Mouse (Mus musculus) brain, embryonic 18.5 days (tissue): ENCODE measurements around the gene Gpt2.

Experiments
- DNase-seq: peaks from one replicate; pipeline ENCODE4 v3.0.0-alpha.2; 2012; ENCODE audit warnings: low read depth, low spot score

Gpt2 gene

DNA sequence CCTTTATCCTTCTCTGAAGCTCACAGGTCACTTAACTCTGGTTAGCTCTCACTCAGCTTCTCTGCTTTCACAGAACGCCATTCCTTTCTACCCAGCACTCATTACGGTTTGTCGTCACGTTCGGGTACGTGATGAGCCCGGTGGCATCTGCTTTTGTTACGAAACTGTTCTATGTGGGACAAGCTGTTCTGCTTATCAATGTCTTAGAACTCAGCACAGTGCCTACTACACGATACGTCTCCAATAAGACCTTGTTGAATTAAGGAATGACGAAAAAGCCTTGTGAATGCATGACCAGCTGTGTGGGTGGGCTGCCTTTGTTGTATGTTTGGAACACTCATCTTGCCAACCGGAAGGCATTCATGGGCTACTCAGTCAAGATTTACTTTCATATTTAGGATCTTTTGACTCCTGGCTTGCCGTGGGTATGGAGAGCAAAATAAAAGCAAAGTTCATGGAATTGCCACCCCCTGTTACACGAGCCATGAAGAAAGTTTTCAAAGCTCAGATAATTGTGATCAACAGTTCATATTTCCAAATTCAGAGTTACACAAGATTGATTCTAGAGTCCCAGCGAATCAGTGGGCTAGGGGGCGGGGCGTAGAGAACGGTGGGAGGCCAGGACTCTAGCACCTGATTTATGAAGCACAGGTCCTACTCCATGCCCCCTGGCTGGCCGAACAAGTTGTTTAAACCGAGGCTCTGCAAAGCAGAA is 4.3 kb upstream of the Gpt2 start:
- no peak for DNase-seq

DNA sequence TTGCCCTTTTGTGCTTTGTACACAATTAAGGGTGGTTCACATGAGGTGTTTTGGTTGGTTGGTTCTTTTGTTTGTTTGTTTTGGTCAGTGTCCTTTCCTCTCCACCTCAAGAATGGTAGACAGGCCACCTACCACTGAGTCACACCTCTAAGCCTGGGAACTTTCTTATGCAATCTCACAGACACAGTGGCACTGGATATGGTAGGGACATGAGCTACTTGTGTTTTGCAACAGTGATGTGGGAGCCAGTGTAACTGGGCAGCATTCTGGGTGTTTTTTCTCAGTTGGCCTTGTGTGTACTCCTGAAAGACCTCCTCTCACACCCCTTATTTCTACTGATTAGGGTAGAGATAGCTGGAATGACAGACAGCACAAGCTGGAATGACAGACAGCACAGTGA is 3.7 kb upstream of the Gpt2 start:
- DNase-seq: no peak

DNA sequence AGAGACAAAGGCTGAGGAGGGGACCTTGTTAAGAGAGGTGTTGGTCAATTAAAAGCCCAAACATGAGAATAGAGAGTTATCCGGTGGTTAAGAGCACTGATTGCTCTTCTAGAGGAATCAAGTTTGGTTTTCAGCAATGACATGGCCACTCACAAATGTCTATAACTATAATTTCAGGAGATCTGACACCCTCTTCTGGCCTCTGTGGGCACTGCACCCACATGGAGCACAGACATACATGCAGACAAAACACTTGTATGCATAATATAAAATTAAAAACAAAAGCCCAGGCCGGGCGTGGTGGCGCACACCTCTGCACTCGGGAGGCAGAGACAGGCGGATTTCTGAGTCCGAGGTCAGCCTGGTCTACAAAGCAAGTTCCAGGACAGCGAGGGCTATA is 2.8 kb upstream of the Gpt2 start:
- no peak for DNase-seq

DNA sequence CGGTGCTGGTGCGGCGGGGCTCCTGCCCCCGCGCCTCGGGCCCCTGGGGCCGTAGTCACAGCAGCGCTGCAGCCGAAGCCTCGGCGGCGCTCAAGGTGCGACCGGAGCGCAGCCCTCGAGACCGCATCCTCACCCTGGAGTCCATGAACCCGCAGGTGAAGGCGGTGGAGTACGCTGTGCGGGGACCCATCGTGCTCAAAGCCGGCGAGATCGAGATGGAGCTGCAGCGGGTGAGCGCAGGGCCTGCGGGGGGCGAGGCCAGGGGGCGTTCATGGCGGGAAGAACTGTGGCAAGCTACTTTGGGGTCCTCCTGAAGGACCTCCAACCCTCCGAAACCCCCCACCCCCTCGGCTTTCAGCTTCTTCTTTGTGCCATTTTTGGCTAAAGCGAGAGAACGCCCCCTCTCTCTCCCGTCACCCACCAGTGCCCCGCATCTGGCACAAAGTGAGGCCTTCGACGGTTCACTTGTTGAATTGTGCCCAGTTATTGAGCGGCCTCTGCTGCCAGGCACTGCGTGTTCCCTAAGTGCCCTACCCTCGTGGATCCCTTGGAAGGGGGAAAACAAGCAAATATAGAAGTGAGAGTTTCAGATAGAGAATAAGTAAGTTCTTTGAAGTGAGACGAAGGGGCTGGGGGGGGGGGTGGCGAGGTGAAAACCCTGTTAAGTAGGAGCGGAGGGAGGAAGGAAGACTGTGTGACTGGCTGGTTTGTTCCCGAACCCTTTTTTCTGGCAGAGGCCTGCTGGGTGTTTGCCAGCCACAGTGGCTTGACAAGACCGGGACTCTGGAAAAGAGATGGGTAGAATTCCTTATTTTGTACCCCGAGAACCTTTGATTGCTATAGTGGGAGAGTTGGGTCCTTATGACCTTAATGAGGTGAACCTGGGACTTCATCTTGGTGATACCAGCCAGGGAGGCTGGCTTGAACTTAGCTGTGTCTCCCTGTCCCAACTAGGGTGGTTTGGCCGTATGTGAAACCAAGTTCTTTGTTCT is 860 bp downstream of the Gpt2 start:
- DNase-seq: no peak

DNA sequence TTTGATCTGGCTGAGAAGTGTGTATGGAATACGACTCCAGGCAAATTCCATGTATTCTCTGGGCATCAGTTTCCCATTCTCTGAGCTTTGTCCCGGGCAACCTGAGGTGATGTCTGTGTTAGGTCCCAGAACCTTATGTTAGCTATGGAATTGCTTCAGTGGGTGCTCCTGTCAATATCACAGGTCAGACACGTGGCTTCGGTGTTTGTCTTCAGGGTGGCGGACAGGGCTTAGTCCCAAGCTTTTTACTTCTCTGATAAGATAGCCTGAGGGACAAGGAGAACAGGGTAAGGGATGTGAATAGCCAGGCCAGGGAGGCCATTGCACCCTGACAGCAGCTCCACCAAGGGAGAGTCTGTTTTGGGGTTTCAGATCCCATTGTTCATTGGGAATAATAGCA is 3.7 kb downstream of the Gpt2 start:
- DNase-seq: no peak

DNA sequence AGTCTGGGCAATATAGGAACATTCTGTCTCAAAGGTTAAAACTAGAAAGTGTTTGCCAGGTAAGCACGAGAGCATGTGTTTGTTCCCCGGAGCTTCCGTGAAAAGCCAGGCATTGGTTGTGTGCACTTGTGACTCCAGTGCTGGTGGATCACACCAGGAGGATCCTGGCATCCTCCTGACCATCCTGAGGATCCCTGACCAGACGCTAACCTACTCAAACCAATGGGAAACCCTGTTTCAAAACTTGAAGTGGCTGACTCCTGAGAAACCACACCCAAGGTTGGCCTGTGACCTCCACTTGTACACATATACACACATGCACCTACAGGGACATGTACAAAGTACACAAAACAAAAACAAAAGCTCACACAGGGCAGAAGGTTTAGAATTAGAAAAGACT is 4.4 kb downstream of the Gpt2 start:
- no peak for DNase-seq

DNA sequence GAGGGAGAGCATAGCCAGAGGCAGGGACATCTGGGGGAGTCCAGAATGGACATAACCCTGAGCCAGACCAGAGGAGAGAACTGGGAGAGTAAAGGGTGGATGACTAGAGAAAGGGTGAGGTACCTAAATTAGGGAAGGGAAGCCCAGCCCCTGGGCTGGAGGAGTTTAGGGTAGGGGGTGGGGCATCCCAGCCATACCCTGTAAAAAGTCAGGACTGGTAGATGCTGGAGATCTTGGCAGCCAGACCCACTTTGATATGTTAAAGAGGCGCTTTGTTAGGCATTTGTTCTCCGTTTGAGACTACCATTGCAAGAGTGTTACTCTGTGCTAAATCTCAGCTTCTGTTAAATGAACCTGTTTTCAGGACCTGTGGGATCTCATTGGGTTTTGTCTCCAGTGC is 6.2 kb downstream of the Gpt2 start:
- DNase-seq: no peak

DNA sequence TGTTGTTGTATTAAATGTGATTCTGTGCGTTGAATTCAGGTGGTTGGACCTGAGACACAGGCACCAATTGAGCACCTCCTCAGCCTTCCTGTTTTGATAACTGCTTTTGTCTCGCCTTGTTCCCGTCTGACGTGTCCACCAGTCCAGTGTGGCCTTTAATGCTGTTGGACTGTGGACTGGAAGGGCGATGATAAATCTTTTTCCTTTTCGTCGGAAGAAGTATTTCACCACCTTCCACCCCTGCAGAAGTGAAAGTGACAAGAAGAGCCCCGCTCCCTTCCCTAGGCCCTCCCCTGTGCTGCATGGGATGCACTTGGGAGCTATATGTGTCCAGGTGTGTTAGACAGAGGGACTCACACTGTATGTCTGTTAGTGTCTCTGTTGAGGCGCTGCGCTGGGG is 8.1 kb downstream of the Gpt2 start:
- DNase-seq: no peak

DNA sequence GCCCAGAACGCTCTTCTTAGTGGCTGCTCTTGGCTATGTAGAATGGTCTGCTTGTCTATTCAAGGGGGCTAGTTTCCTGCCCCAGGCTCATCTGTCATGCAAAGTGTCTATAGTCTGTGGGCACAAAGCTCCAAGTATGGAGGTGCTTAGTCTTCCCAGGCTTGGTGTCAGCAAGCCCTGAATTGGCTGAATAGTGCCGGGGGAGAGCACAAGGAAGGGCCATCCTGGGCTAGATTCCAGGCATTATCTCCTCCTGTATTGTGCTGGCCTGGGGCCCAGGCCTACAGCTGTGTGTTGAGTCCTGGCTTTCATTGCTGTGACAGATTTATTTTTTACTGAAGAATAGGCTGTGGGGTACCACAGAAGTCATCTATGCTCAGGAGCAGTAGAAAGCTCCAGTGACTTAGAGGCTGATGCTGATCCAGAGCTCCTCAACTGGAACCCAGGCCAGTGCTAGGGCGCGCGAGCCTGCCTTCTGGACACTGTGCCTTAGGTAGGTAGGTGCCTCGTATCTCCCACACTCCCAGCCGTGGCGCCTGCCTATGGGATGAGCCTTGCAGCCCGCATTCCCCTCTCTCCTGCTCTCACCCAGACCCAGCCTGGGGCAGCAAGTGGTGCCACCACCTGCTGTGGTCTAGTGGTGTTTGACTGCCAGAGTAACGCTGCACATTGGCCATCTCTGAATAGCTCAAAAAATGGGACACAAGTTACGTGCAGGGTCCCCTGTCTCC is 8.7 kb downstream of the Gpt2 start:
- peak; percentile 45 for DNase-seq

DNA sequence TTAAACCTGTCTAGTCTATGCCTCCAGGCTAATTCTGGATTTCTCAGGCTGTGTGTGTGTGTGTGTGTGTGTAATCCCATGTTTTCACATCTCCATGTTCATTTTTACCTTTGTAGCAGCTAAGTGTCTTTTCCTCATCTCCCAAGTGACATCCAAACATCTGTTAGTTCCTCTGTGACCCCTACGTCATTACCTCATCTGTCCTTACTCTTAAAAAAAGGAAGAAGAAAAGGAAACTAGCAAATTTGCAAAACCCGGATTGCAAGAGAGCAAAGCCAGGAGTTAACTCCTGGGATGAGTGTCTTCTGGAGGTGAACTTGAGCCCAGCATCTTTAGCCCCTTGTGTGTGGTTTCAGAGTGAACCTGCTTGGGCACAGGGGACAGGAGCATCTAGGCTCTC is 10.0 kb downstream of the Gpt2 start:
- no peak for DNase-seq

DNA sequence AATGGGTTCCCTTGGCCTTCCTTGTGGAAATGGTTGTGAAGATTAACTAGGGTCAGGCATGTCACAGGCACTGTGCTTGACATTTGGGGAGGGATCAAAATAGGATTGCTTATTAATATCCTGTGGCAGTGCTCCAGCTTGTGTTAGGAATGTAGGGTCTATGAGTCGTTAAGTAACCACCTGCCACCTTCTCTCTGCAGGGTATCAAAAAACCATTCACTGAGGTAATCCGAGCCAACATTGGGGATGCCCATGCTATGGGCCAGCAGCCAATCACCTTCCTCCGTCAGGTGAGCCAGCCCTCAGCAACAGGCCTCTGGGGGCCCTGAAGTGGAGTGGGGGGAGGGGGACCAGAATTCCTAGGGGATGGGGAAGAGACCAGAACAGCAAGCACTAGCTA is 10.7 kb downstream of the Gpt2 start:
- DNase-seq: no peak

DNA sequence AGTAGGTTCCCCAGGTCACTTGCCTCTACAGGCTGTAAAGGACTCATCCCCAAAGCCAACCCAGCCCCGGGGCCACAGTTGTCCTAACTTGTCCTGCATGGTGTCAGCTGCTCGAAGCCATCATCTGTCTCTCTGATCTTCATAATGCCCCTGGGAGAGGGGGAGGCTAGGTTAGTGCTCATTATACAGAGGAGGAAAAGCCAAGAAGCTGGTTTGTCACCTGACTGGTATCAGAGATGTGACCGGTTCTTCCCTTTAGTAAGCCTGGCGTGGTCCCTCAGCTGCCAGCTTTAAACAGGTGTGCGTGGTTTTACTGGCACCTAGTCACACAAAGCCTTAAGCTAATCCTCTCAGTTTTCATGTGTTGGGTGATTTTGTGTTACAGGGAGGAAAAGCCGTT is 12.3 kb downstream of the Gpt2 start:
- DNase-seq: no peak

DNA sequence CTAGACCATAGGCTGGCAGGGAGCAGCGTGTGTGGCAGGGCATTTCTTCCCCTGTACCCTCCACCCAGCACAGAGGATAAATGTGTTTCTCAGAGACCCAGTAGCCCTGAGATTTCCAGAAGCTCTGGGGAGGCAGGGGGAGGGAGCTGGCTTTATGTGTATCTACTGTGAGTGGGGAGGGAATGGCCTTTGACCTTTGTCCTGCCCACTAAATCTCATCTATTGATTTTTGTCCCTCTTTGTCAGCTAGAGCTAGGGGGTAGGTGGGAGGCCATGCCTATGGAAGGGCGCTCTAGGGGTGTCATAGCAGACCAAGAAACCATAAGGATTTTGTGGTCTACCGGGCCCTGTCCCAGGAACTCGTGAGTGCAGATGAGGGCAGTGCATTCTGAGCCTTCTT is 14.2 kb downstream of the Gpt2 start:
- no peak for DNase-seq

DNA sequence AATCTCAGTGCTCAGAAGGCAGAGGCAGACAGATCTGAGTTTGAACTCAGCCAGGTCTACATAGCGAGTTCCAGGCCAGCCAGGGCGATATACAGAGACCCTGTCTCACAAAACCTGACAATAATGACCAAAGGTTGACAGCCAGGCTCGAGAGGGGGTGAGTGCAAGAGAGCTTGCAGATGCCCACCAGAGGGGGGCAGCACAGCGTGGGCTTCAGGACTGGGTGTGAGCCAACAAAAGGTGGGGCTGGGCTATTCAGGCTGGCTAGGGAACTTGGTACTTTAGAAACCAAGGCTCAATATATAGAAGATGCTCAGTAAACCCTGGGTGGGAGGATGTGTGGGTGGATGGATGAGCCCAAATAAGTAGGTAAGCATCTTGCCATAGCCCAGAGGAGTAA is 16.3 kb downstream of the Gpt2 start:
- DNase-seq: no peak

DNA sequence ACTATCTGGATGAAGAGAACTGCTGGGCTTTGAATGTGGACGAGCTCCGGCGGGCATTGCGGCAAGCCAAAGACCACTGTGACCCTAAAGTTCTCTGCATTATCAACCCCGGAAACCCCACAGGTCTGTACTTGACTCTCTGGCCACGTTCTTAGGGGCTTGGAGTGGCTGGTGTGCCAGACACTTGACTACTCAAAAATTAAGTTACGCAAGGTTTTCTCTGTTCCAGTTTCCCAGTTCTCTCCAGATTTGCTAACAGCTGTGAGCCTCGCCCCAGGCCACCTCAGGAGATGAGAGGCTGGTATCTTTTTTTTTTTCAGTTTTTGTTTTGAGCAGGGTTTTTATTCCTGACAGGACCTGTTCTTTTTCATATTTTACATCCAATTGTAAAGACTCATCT is 19.9 kb downstream of the Gpt2 start:
- DNase-seq: no peak

DNA sequence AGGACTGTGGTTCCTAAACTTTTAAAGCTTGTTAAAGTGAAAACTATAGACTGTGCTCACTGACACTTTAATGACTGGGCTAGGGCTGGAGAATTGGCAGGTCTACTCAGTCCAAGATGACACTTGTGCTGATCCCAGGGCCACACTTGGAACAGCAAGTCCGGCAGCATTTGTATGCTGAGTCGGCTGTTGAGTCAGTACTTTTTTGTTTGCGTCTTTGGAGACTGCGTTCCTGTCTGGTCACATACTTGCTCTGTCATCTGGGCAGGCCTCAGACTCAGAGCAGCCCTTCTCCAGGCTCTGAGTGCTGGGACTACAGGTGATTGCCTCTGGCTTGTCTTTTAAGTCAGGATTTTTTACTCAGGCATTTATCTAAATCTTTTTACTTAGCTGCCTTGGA is 20.9 kb downstream of the Gpt2 start:
- no peak for DNase-seq

DNA sequence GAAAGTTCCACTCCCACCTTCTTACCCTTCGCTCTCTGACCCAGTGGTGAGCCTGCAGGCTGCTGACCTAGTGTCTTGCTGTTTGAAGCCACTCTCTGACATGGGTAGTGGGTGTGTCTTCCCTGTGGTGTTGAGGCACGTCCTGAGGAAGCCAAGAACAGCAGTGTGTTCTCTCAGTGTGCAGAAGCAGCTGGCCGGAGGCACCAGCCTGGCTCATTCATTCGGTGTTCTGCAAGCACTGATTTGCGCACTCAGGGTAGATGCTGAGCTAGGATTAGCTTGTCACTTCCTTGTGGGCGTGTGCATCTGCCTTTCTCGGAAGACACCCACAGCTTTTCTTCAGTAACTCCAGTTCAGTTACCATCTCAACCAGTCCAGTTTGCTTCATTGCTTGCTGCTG is 23.0 kb downstream of the Gpt2 start:
- no peak for DNase-seq

DNA sequence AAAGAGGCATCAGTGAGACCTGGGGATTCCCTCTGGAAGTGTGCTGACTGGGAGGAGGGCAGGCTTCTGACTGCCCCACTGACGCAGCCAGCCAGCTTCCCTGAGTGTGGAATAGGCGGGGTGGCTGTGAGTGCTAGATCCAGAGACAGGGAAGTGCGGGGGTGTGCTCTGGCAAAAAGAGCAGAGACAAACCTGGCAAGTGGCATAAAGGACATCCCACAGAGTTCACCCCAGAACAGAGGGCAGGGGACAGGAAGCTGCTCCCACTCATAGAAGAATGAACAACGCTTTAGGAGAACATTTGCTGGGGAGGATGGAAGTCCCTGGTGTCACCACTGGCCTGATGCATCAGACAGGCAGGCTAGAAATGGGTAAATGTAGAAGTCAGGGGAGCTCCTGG is 25.0 kb downstream of the Gpt2 start:
- no peak for DNase-seq

DNA sequence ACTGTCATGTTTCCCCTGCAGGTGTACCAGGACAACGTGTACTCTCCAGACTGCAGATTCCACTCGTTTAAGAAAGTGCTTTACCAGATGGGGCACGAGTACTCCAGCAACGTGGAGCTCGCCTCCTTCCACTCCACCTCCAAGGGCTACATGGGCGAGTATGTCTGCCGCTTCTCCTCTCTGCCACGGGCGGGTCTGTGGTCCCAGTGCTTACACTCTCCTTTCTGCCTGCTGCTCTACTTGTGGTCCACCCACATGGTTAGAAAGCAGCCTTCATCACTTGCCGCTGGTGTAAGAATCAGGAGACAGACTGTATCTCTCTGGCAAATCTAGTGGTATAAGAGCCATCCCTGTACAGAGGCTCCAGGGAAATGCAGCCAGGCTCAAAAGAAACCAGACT is 25.6 kb downstream of the Gpt2 start:
- no peak for DNase-seq

DNA sequence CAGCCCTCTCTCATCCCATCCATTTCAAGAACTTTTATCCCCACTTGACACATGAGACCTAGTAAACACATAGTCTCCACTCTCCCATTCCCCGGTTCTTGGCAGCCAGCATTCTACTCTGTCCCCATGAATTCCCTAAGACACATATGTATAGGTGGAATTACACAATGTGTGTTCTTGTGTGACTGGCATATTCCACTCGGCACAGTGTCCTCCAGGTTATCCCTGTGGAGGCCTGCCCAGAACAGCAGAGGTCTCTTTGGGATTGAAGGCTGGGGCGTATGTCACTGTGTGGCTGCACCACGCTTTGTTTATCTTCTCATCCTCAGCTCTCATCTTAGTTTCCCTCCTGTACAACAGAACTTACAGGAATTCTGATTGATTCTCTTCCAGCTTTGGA is 28.2 kb downstream of the Gpt2 start:
- DNase-seq: no peak

DNA sequence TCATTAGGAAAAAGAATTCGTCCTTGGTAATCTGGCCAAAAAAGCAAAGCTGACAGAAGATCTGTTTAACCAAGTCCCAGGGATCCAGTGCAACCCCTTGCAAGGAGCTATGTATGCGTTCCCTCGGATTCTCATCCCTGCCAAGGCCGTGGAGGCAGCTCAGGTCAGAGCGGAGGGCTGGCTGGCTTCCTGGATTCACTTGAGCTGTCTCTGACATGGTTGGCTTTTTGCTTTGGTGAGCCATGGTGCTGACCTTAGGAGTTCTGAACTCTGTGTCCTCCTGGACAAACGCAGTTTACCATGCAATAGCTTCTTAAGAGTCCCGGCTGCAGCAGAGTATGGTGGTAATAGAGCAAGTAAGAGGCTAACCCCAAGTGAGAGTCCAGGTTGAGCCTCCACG is 29.0 kb downstream of the Gpt2 start:
- DNase-seq: no peak

DNA sequence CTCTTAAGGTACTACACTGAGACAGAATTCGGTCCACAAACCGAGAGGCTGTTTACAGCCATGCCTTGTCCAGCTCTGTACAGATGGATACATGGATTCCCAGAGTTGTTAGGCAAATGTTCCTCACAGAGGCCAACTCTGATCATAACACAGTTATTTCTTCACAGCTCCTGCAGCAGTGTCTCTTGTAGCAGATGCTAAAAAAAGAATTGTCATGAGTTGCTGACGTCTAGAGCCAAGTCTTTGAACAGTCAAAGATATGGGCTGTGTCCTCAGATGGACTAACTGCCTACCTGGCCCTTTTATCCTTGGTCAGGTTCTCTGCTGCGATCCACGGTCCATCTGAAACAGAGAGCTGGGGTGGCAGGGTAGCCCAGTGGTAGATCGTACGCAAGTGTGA is 31.7 kb downstream of the Gpt2 start:
- DNase-seq: no peak
